Mouse (Mus musculus): ENCODE measurements at regions not wholly inside any gene's neighbourhood (a gene's known extent, or its start where the extent isn't known, plus 50 kb on each side); places are given as distances from the start of the nearest gene placed in this dataset.

DNA sequence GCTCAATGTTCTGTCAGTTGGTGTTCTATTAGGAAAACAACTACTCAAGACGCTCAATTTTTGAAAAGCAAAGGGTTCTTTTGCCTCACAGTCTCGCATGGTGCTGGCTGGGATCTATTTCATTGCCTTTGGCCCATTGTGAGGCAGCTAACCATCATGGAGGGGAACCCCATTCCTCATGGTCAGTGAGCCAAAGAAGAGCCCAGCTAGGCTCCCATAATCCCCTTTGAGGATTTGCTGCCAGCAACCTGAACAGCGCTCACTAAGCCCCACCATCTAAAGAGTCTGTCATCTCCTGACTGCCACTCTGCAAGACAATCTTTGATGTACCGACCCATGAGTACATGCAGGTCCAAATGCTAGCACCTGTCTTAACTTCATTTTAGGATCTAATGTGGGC, 53.1 kb upstream of the Galnt7 start:
- no peak for DNase-seq (ENCODE audit: low spot score in 2 of 2)

DNA sequence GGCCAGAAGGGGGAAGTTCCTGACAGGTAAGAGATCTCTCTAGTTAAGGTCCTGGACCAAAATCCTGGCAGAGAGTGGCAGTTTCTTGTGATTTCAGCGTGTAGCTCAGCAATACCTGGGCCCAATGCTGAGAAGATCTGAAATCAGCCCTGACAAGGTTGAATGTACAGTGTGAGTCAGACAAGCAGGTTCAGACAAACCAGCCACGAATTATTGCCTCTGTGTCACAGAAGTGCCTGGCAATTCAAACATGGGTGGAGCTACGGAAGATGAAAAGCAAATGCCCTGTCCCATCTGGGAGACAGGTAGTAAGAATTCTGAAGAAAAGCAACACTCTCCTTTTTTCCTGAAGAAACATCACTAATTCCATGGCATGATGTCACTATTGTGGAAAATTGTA, 51.3 kb upstream of the Galnt7 start:
- no peak for DNase-seq (ENCODE audit: low spot score in 2 of 2)

DNA sequence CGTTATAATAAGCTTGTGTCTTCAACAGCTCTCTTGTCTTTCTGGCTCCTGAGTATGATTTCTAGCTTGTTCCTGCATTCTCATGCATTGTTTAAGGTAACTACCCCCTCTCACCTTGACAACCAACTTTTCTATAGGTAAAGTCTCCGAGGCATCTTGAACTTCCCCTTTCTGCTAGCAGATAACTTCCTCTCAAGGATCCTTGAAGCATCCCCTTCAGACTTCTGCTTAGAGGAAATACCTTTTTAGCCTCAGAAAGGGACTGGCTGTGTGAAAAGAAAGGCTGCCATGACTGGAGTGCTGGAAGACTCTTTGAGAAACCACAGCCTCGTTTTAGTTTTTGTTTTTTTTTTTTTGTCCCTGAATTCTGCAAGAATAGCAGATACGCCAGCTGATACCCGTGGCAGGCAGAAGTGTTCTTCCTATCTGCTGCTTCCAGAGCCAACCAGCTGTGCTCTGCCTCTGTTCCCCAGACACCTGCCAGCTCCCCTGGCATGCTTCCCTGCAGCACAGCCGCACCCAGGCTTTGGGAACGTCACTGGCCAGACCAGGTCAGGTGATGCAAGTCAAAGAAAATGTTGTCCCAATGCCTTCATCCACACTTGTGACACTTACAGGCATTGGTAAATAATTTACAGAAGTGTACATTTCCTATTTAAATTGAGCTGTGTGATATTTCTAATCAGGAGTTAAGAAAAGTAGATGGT, 49.7 kb upstream of the Galnt7 start:
- DNase-seq (ENCODE audit: low spot score in 2 of 2): peak in 1 of 2 experiments; percentile 9
